Mouse (Mus musculus) midbrain, embryonic 13.5 days (tissue): ENCODE results near the gene Eftud2. TPM values are rescaled to one million over a fixed set of nuclear protein-coding genes. Genes with fewer than 3 reads are reported as not detected.

ENCODE experiments used
- ATAC-seq: fragments of 200-750 bp; cut with Nextera tagmentation; 2 replicates; pipeline ENCODE4 v1.8.0; 2017; ENCODE audit warnings: mild to moderate bottlenecking, moderate TSS enrichment, moderate library complexity
- H3K27ac ChIP-seq: fragments of 300-500 bp; sonication (generic); 2 replicates; pipeline ENCODE4 v1.5.1; 2015; ENCODE audit warnings: inconsistent platforms, mild to moderate bottlenecking, moderate library complexity
- H3K27me3 ChIP-seq: fragments of 300-500 bp; sonication (generic); 2 replicates; pipeline ENCODE4 v1.6.1; 2015; ENCODE audit warnings: mild to moderate bottlenecking, inconsistent platforms
- H3K36me3 ChIP-seq: fragments of 300-500 bp; sonication (generic); 2 replicates; pipeline ENCODE4 v1.6.1; 2015; ENCODE audit warnings: mild to moderate bottlenecking, inconsistent platforms
- H3K4me1 ChIP-seq: fragments of 300-500 bp; sonication (generic); replicated peaks from 2 replicates; pipeline ENCODE4 v1.6.1; 2015; ENCODE audit warnings: inconsistent platforms
- H3K4me2 ChIP-seq: fragments of 300-500 bp; sonication (generic); replicated peaks from 2 replicates; pipeline ENCODE4 v1.6.1; 2015; ENCODE audit warnings: moderate library complexity, mild to moderate bottlenecking, inconsistent platforms
- H3K4me3 ChIP-seq: fragments of 300-500 bp; sonication (generic); replicated peaks from 2 replicates; pipeline ENCODE4 v1.5.1; 2015; ENCODE audit warnings: mild to moderate bottlenecking, inconsistent platforms
- H3K9ac ChIP-seq: fragments of 300-500 bp; sonication (generic); replicated peaks from 2 replicates; pipeline ENCODE4 v1.6.1; 2015; ENCODE audit warnings: mild to moderate bottlenecking, inconsistent platforms
- H3K9me3 ChIP-seq: fragments of 300-500 bp; sonication (generic); 2 replicates; pipeline ENCODE4 v1.6.1; 2016; ENCODE audit warnings: mild to moderate bottlenecking, inconsistent platforms
- WGBS: fragments of 180-500 bp; shearing (Covaris S2); methylation state at CpG from one replicate; pipeline ENCODE4 v1.1.7; 2015; 5-methylcytosine and 5-hydroxymethylcytosine counted together
- polyA plus RNA-seq: library from polyadenylated mRNA; unstranded; fragments of >200 nt; fragmentation: Nextera tagmentation; extraction: Ambion mirVana; gene quantifications from 2 replicates; pipeline ENCODE4 v1.2.1, GENCODE M21; 2015

Gene Eftud2
- polyA plus RNA-seq = 176 TPM in 2 replicates

GRCm38 (mm10) chr11:102880585-102881313 lies at the start of gene Eftud2, which contains the start of gene Ccdc103:
Gene Eftud2 (minus strand): TSS chr11:102880985.
Gene Ccdc103 (plus strand): TSS chr11:102881204.
- H3K4me2 ChIP-seq = peak within 1 kb of the TSS; percentile 75
- H3K4me3 ChIP-seq = peak within 1 kb of the TSS; percentile 73
- under 1% methylated on average over 62 of the region's 62 CpGs for WGBS
- H3K4me1 ChIP-seq = peaks cover 20% of the 10 kb centered on the region
- H3K36me3 ChIP-seq = peaks cover 17% of the 10 kb centered on the region
- peak; percentile 95 for ATAC-seq
- H3K9me3 ChIP-seq = no peaks in the 10 kb centered on the region
- H3K27ac ChIP-seq = peak within 1 kb of the TSS; percentile 81
- H3K27me3 ChIP-seq = 0 out of 2 replicates have a peak, but pooled peaks cover 5% of the 10 kb centered on the region
- peak within 1 kb of the TSS; percentile 82 for H3K9ac ChIP-seq

GRCm38 (mm10) chr11:102925351-102925717 lies 44.5 kb upstream of the Eftud2 start:
- peak; percentile 46; the same call in 1 of the 2 replicates for ATAC-seq
- H3K27me3 ChIP-seq = no peaks in the 10 kb centered on the region; the same call in 1 of the 2 replicates
- peak overlapping the region; percentile 90 for H3K27ac ChIP-seq
- peak overlapping the region; percentile 56 for H3K9ac ChIP-seq
- peaks cover 29% of the 10 kb centered on the region for H3K4me1 ChIP-seq
- peak overlapping the region; percentile 63 for H3K4me3 ChIP-seq
- H3K9me3 ChIP-seq = no peaks in the 10 kb centered on the region
- peak overlapping the region; percentile 72 for H3K4me2 ChIP-seq
- under 1% methylated on average over 10 of the region's 10 CpGs for WGBS
- no peaks in the 10 kb centered on the region for H3K36me3 ChIP-seq

- Histone ChIP-seq H3K4me3 (peak within 1 kb of the TSS; percentile 63), H3K36me3 (no peaks in the 10 kb centered on the region), H3K4me1 (peaks cover 29% of the 10 kb centered on the region), H3K4me2 (peak within 1 kb of the TSS; percentile 72), H3K27me3 (no peaks in the 10 kb centered on the region; the same call in 1 of the 2 replicates), H3K9me3 (no peaks in the 10 kb centered on the region), H3K27ac (peak within 1 kb of the TSS; percentile 90), H3K9ac (peak within 1 kb of the TSS; percentile 57)
- under 1% methylated on average over 62 of the region's 62 CpGs for WGBS
- ATAC-seq = peak; percentile 95
Observed at GRCm38 (mm10) chr11:102924557-102925350, 44.0 kb upstream of the Eftud2 start, which contains the start of gene Kif18b. Gene Kif18b (minus strand): TSS chr11:102925124.

GRCm38 (mm10) chr11:102921491-102921890 lies 40.7 kb upstream of the Eftud2 start:
- no peak for ATAC-seq
- H3K27ac ChIP-seq = peak overlapping the region; percentile 59
- WGBS = 64% methylated on average over 6 of the region's 6 CpGs
- no peak overlapping the region for H3K4me3 ChIP-seq
- peaks cover 29% of the 10 kb centered on the region for H3K4me1 ChIP-seq
- H3K27me3 ChIP-seq = no peaks in the 10 kb centered on the region
- H3K9me3 ChIP-seq = no peaks in the 10 kb centered on the region
- H3K36me3 ChIP-seq = no peaks in the 10 kb centered on the region
- H3K9ac ChIP-seq = no peak overlapping the region; the same call in 1 of the 2 replicates
- H3K4me2 ChIP-seq = peak overlapping the region; percentile 20; the same call in 1 of the 2 replicates

- Histone ChIP-seq H3K36me3 (peaks cover 24% of the 10 kb centered on the region), H3K4me2 (no peak overlapping the region), H3K9me3 (no peaks in the 10 kb centered on the region), H3K27me3 (no peaks in the 10 kb centered on the region), H3K4me1 (peaks cover 20% of the 10 kb centered on the region), H3K27ac (no peak overlapping the region), H3K9ac (no peak overlapping the region), H3K4me3 (no peak overlapping the region)
- 79% methylated on average over 4 of the region's 4 CpGs for WGBS
- no peak for ATAC-seq
Observed at GRCm38 (mm10) chr11:102918077-102918476, 37.3 kb upstream of the Eftud2 start.

- H3K9ac ChIP-seq = no peak overlapping the region
- H3K4me2 ChIP-seq = no peak overlapping the region
- H3K4me1 ChIP-seq = no peaks in the 10 kb centered on the region
- no peaks in the 10 kb centered on the region for H3K27me3 ChIP-seq
- no peak overlapping the region for H3K27ac ChIP-seq
- H3K36me3 ChIP-seq = peaks cover 39% of the 10 kb centered on the region
- no peak overlapping the region for H3K4me3 ChIP-seq
- no peaks in the 10 kb centered on the region for H3K9me3 ChIP-seq
- WGBS = 86% methylated on average over 9 of the region's 9 CpGs
- no peak for ATAC-seq
Observed at GRCm38 (mm10) chr11:102915380-102915779, 34.6 kb upstream of the Eftud2 start.

- peaks cover 67% of the 10 kb centered on the region for H3K36me3 ChIP-seq
- WGBS = 75% methylated on average over 7 of the region's 7 CpGs
- H3K9me3 ChIP-seq = no peaks in the 10 kb centered on the region
- H3K27ac ChIP-seq = no peak overlapping the region
- no peaks in the 10 kb centered on the region for H3K4me1 ChIP-seq
- H3K4me3 ChIP-seq = no peak overlapping the region
- no peaks in the 10 kb centered on the region for H3K27me3 ChIP-seq
- H3K9ac ChIP-seq = no peak overlapping the region
- ATAC-seq = no peak
- H3K4me2 ChIP-seq = no peak overlapping the region
Observed at GRCm38 (mm10) chr11:102911376-102911775, 30.6 kb upstream of the Eftud2 start.

- 79% methylated on average over 7 of the region's 7 CpGs for whole genome bisulfite sequencing
Observed at GRCm38 (mm10) chr11:102903654-102904053, 22.9 kb upstream of the Eftud2 start.

GRCm38 (mm10) chr11:102902107-102902506 lies 21.3 kb upstream of the Eftud2 start:
- 75% methylated on average over 5 of the region's 5 CpGs for WGBS
- ATAC-seq = no peak

More at GRCm38 (mm10) chr11:102903654-102904053, 22.9 kb upstream of the Eftud2 start:
- H3K4me3 ChIP-seq = no peak overlapping the region
- no peaks in the 10 kb centered on the region for H3K9me3 ChIP-seq
- H3K4me1 ChIP-seq = 0 out of 2 replicates have a peak, but pooled peaks cover 10% of the 10 kb centered on the region
- H3K27me3 ChIP-seq = 0 out of 2 replicates have a peak, but pooled peaks cover 8% of the 10 kb centered on the region
- H3K9ac ChIP-seq = no peak overlapping the region
- peaks cover 33% of the 10 kb centered on the region for H3K36me3 ChIP-seq
- no peak for ATAC-seq
- H3K4me2 ChIP-seq = no peak overlapping the region
- H3K27ac ChIP-seq = no peak overlapping the region

GRCm38 (mm10) chr11:102901199-102901598 lies 20.4 kb upstream of the Eftud2 start:
- Histone ChIP-seq H3K36me3 (peaks cover 10% of the 10 kb centered on the region; the same call in 1 of the 2 replicates), H3K27me3 (peaks cover 23% of the 10 kb centered on the region), H3K27ac (no peak overlapping the region), H3K4me2 (no peak overlapping the region), H3K9ac (no peak overlapping the region), H3K4me3 (no peak overlapping the region), H3K9me3 (no peaks in the 10 kb centered on the region), H3K4me1 (0 out of 2 replicates have a peak, but pooled peaks cover 16% of the 10 kb centered on the region)
- WGBS = 62% methylated on average over 4 of the region's 4 CpGs
- peak; percentile 39 for ATAC-seq

More at GRCm38 (mm10) chr11:102902107-102902506, 21.3 kb upstream of the Eftud2 start:
- Histone ChIP-seq H3K4me3 (no peak overlapping the region), H3K4me1 (0 out of 2 replicates have a peak, but pooled peaks cover 16% of the 10 kb centered on the region), H3K27ac (no peak overlapping the region), H3K9ac (no peak overlapping the region), H3K27me3 (0 out of 2 replicates have a peak, but pooled peaks cover 16% of the 10 kb centered on the region), H3K4me2 (no peak overlapping the region), H3K9me3 (no peaks in the 10 kb centered on the region), H3K36me3 (peaks cover 19% of the 10 kb centered on the region; the same call in 1 of the 2 replicates)

GRCm38 (mm10) chr11:102900763-102901162 lies 20.0 kb upstream of the Eftud2 start, which contains the start of gene Gfap:
Gene Gfap (minus strand): TSS chr11:102900912.
- Histone ChIP-seq H3K27ac (no peak within 1 kb of the TSS), H3K9ac (no peak within 1 kb of the TSS), H3K4me2 (no peak within 1 kb of the TSS), H3K9me3 (no peaks in the 10 kb centered on the region), H3K4me1 (0 out of 2 replicates have a peak, but pooled peaks cover 16% of the 10 kb centered on the region), H3K27me3 (peaks cover 27% of the 10 kb centered on the region), H3K4me3 (no peak within 1 kb of the TSS), H3K36me3 (peaks cover 6% of the 10 kb centered on the region; the same call in 1 of the 2 replicates)
- ATAC-seq = peak; percentile 75
- 13% methylated on average over 7 of the region's 7 CpGs for WGBS
